In the genomic region with DNA sequence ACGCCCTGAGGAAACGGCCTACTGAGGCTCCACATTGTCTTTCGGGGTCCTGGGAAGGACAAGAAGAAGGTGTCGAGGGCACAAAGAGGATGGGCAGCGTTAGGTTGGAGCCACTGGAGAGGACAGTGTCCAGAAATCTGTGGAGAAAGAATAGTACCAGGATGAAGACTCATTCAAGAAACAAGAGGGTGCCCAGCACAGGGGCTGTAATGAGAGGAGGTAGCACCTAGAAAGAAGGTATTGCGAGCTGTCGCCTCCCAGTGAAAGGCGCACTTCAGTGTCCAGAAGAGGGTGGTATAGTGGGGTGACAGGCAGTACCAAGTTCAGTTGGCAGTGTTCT, we compare ENCODE assay signal across 8 mouse cellular contexts. TPM values are rescaled to one million over a fixed set of nuclear protein-coding genes. Genes with fewer than 3 reads are reported as not detected.
A peak's percentile ranks its signal among the peaks of the same experiment; 100 is the strongest.
DNase-seq lines count a peak whose midpoint lies in the region; ATAC-seq and TF ChIP-seq lines count a peak whose summit lies in the region.

No protein-coding gene starts in this region.

- peak overlapping the region; percentile 81 for H3K9ac ChIP-seq in kidney, embryonic 16.5 days (replicated peaks; ENCODE audit: low read length)
- H3K9ac ChIP-seq in hindbrain, postnatal 0 days (replicated peaks; ENCODE audit: low read length): peak overlapping the region; percentile 82
- H3K9ac ChIP-seq in midbrain, embryonic 15.5 days: peak overlapping the region; percentile 67

- intact Hi-C loops in left cerebral cortex, postnatal 36 days (cut with DNase I): loop anchor here (5.0 kb wide), 3 partner anchors 45 to 475 kb away; no protein-coding TSS in a partner anchor

- 0% methylated on average over 8 of the region's 8 CpGs for WGBS in kidney, embryonic 16.5 days
- WGBS in embryonic facial prominence, embryonic 10.5 days: under 1% methylated on average over 8 of the region's 8 CpGs
- 2% methylated on average over 8 of the region's 8 CpGs for WGBS in hindbrain, postnatal 0 days
- 1% methylated on average over 8 of the region's 8 CpGs for WGBS in midbrain, embryonic 15.5 days

- peaks cover 21% of the 10 kb centered on the region; the same call in 1 of the 2 replicates for H3K36me3 ChIP-seq in kidney, embryonic 16.5 days (ENCODE audit: insufficient read depth, low read length)
- H3K36me3 ChIP-seq in embryonic facial prominence, embryonic 10.5 days (replicated peaks): peaks cover 43% of the 10 kb centered on the region
- H3K36me3 ChIP-seq in hindbrain, postnatal 0 days (ENCODE audit: insufficient read depth, low read length): peaks cover 19% of the 10 kb centered on the region; the same call in 1 of the 2 replicates
- H3K36me3 ChIP-seq in midbrain, embryonic 15.5 days (replicated peaks): peaks cover 8% of the 10 kb centered on the region; the same call in 1 of the 2 replicates

- no peaks in the 10 kb centered on the region for H3K27me3 ChIP-seq in kidney, embryonic 16.5 days (ENCODE audit: insufficient read depth, low read length)
- no peaks in the 10 kb centered on the region; the same call in 1 of the 2 replicates for H3K27me3 ChIP-seq in embryonic facial prominence, embryonic 10.5 days (replicated peaks; ENCODE audit: low read depth, poor library complexity, severe bottlenecking)
- no peaks in the 10 kb centered on the region for H3K27me3 ChIP-seq in hindbrain, postnatal 0 days (ENCODE audit: insufficient read depth, low read length)
- no peaks in the 10 kb centered on the region for H3K27me3 ChIP-seq in midbrain, embryonic 15.5 days (replicated peaks)

- peak overlapping the region; percentile 63 for H3K4me3 ChIP-seq in kidney, embryonic 16.5 days (ENCODE audit: low read length)
- peak overlapping the region; percentile 77 for H3K4me3 ChIP-seq in embryonic facial prominence, embryonic 10.5 days
- peak overlapping the region; percentile 63 for H3K4me3 ChIP-seq in hindbrain, postnatal 0 days (ENCODE audit: low read length)
- peak overlapping the region; percentile 70 for H3K4me3 ChIP-seq in midbrain, embryonic 15.5 days

- H3K4me2 ChIP-seq in kidney, embryonic 16.5 days (replicated peaks; ENCODE audit: low read depth, low read length): peak overlapping the region; percentile 90
- peak overlapping the region; percentile 82 for H3K4me2 ChIP-seq in hindbrain, postnatal 0 days (ENCODE audit: low read depth, low read length)
- peak overlapping the region; percentile 98 for H3K4me2 ChIP-seq in midbrain, embryonic 15.5 days

- DNase-seq in kidney, adult 9 months: no peak
- no peak for DNase-seq in embryonic facial prominence, embryonic 10.5 days (ENCODE audit: low spot score)
- no peak for DNase-seq in hindbrain, postnatal 0 days (ENCODE audit: low spot score)
- DNase-seq in ovary, adult 18-20 months (ENCODE audit: low spot score): no peak
- DNase-seq in frontal cortex, adult 2 months (ENCODE audit: extremely low spot score in 1 of 2, low spot score in 1 of 2): no peak
- no peak for DNase-seq in left cerebral cortex, postnatal 36 days (ENCODE audit: low spot score in 2 of 2)

- peaks cover 21% of the 10 kb centered on the region for H3K4me1 ChIP-seq in kidney, embryonic 16.5 days (ENCODE audit: insufficient read depth, low read length)
- peaks cover 52% of the 10 kb centered on the region for H3K4me1 ChIP-seq in embryonic facial prominence, embryonic 10.5 days
- peaks cover 18% of the 10 kb centered on the region; the same call in 1 of the 2 replicates for H3K4me1 ChIP-seq in hindbrain, postnatal 0 days (ENCODE audit: insufficient read depth, low read length)
- H3K4me1 ChIP-seq in midbrain, embryonic 15.5 days: peaks cover 43% of the 10 kb centered on the region

- peak overlapping the region; percentile 98 for H3K27ac ChIP-seq in kidney, embryonic 16.5 days (ENCODE audit: low read length)
- peak overlapping the region; percentile 93 for H3K27ac ChIP-seq in embryonic facial prominence, embryonic 10.5 days (replicated peaks)
- peak overlapping the region; percentile 96 for H3K27ac ChIP-seq in hindbrain, postnatal 0 days
- peak overlapping the region; percentile 90 for H3K27ac ChIP-seq in midbrain, embryonic 15.5 days

- H3K9me3 ChIP-seq in kidney, embryonic 16.5 days (ENCODE audit: low read length): no peaks in the 10 kb centered on the region
- no peaks in the 10 kb centered on the region for H3K9me3 ChIP-seq in embryonic facial prominence, embryonic 10.5 days
- no peaks in the 10 kb centered on the region for H3K9me3 ChIP-seq in hindbrain, postnatal 0 days (ENCODE audit: low read length)
- no peaks in the 10 kb centered on the region for H3K9me3 ChIP-seq in midbrain, embryonic 15.5 days

- ATAC-seq in kidney, embryonic 16.5 days (ENCODE audit: low FRiP score, low TSS enrichment): no peak
- ATAC-seq in hindbrain, postnatal 0 days: no peak
- ATAC-seq in midbrain, embryonic 15.5 days (replicated peaks): peak; percentile 40

- peak; percentile 28; the same call in 1 of the 2 replicates for TF ChIP-seq CTCF in hindbrain, postnatal 0 days (IDR thresholded peaks at IDR 0.05; ENCODE audit: low read depth)

RNA-seq across cellular contexts. Expression of a gene that starts 0.7 kb away (rescaled TPM):
- 107 and 119 TPM in 2 replicates for polyA plus RNA-seq in kidney, embryonic 16.5 days (2015; fragmentation: Nextera tagmentation; extraction: Ambion mirVana)
- 151 and 153 TPM in 2 replicates for polyA plus RNA-seq in embryonic facial prominence, embryonic 10.5 days (2016; fragmentation: Nextera tagmentation; extraction: Ambion mirVana)
- 25.5 and 29.2 TPM in 2 replicates for total RNA-seq in hindbrain, postnatal 0 days (2014; rRNA removed)
- 88.6 and 90.8 TPM in 2 replicates for polyA plus RNA-seq in hindbrain, postnatal 0 days (2015; fragmentation: Nextera tagmentation; extraction: Ambion mirVana)
- 82.3 and 90.6 TPM in 2 replicates for polyA plus RNA-seq in midbrain, embryonic 15.5 days (2015; fragmentation: Nextera tagmentation; extraction: Ambion mirVana)
- polyA plus RNA-seq in frontal cortex, adult 2 months (2012; rRNA removed): 42.6 and 45.7 TPM in 2 replicates
- 10 to 100 TPM; 21.7 to 25.5 TPM for total RNA-seq in left cerebral cortex, postnatal 36 days (2021)

RNA-seq across cellular contexts. Expression of a gene that starts 0.7 kb away (rescaled TPM):
- polyA plus RNA-seq in kidney, embryonic 16.5 days (2015; fragmentation: Nextera tagmentation; extraction: Ambion mirVana): 18.7 and 20.1 TPM in 2 replicates
- polyA plus RNA-seq in embryonic facial prominence, embryonic 10.5 days (2016; fragmentation: Nextera tagmentation; extraction: Ambion mirVana): 13.9 and 15.9 TPM in 2 replicates
- total RNA-seq in hindbrain, postnatal 0 days (2014; rRNA removed): 57.0 and 74.6 TPM in 2 replicates
- polyA plus RNA-seq in hindbrain, postnatal 0 days (2015; fragmentation: Nextera tagmentation; extraction: Ambion mirVana): 18.5 and 21.2 TPM in 2 replicates
- 33.7 and 33.8 TPM in 2 replicates for polyA plus RNA-seq in midbrain, embryonic 15.5 days (2015; fragmentation: Nextera tagmentation; extraction: Ambion mirVana)
- polyA plus RNA-seq in frontal cortex, adult 2 months (2012; rRNA removed): 92.6 and 107 TPM in 2 replicates
- 10 to 100 TPM; 59.1 to 72.2 TPM for total RNA-seq in left cerebral cortex, postnatal 36 days (2021)

RNA-seq across cellular contexts. Expression of a gene that starts 16.1 kb away (rescaled TPM):
- 5.4 and 5.9 TPM in 2 replicates for polyA plus RNA-seq in kidney, embryonic 16.5 days (2015; fragmentation: Nextera tagmentation; extraction: Ambion mirVana)
- polyA plus RNA-seq in embryonic facial prominence, embryonic 10.5 days (2016; fragmentation: Nextera tagmentation; extraction: Ambion mirVana): 1.3 and 1.4 TPM in 2 replicates
- 32.0 and 35.5 TPM in 2 replicates for total RNA-seq in hindbrain, postnatal 0 days (2014; rRNA removed)
- polyA plus RNA-seq in hindbrain, postnatal 0 days (2015; fragmentation: Nextera tagmentation; extraction: Ambion mirVana): 6.2 and 7.0 TPM in 2 replicates
- polyA plus RNA-seq in midbrain, embryonic 15.5 days (2015; fragmentation: Nextera tagmentation; extraction: Ambion mirVana): 5.6 and 5.7 TPM in 2 replicates
- 38.8 and 49.9 TPM in 2 replicates for polyA plus RNA-seq in frontal cortex, adult 2 months (2012; rRNA removed)
- 10 to 100 TPM; 33.6 to 46.4 TPM for total RNA-seq in left cerebral cortex, postnatal 36 days (2021)

RNA-seq across cellular contexts. Expression of a gene that starts 17.5 kb away (rescaled TPM):
- polyA plus RNA-seq in kidney, embryonic 16.5 days (2015; fragmentation: Nextera tagmentation; extraction: Ambion mirVana): 1.2 and 2.0 TPM in 2 replicates
- polyA plus RNA-seq in embryonic facial prominence, embryonic 10.5 days (2016; fragmentation: Nextera tagmentation; extraction: Ambion mirVana): 0.44 and 0.72 TPM in 2 replicates
- 1.0 and 1.3 TPM in 2 replicates for total RNA-seq in hindbrain, postnatal 0 days (2014; rRNA removed)
- 1.4 and 1.6 TPM in 2 replicates for polyA plus RNA-seq in hindbrain, postnatal 0 days (2015; fragmentation: Nextera tagmentation; extraction: Ambion mirVana)
- polyA plus RNA-seq in midbrain, embryonic 15.5 days (2015; fragmentation: Nextera tagmentation; extraction: Ambion mirVana): 1.3 and 1.7 TPM in 2 replicates
- 15.5 and 18.2 TPM in 2 replicates for polyA plus RNA-seq in frontal cortex, adult 2 months (2012; rRNA removed)
- total RNA-seq in left cerebral cortex, postnatal 36 days (2021): 1 to 10 TPM; 2.9 to 7.8 TPM

RNA-seq across cellular contexts. Expression of a gene that starts 23.8 kb away (rescaled TPM):
- polyA plus RNA-seq in kidney, embryonic 16.5 days (2015; fragmentation: Nextera tagmentation; extraction: Ambion mirVana): 7.6 and 8.0 TPM in 2 replicates
- 2.9 and 4.8 TPM in 2 replicates for polyA plus RNA-seq in embryonic facial prominence, embryonic 10.5 days (2016; fragmentation: Nextera tagmentation; extraction: Ambion mirVana)
- 130 and 147 TPM in 2 replicates for total RNA-seq in hindbrain, postnatal 0 days (2014; rRNA removed)
- polyA plus RNA-seq in hindbrain, postnatal 0 days (2015; fragmentation: Nextera tagmentation; extraction: Ambion mirVana): 49.0 and 55.4 TPM in 2 replicates
- polyA plus RNA-seq in midbrain, embryonic 15.5 days (2015; fragmentation: Nextera tagmentation; extraction: Ambion mirVana): 58.1 and 58.5 TPM in 2 replicates
- 253 and 271 TPM in 2 replicates for polyA plus RNA-seq in frontal cortex, adult 2 months (2012; rRNA removed)
- total RNA-seq in left cerebral cortex, postnatal 36 days (2021): 100 to 1,000 TPM; 303 to 372 TPM
